Mouse (Mus musculus) macrophage (primary cell): ENCODE measurements around the gene Sidt1. TPM values are rescaled to one million over a fixed set of nuclear protein-coding genes. Genes with fewer than 3 reads are reported as not detected.

Experiments used
- H3K27ac ChIP-seq: fragments of 350-480 bp; formaldehyde crosslinking; 2 replicates; pipeline ENCODE4 v1.9.0; 2021
- H3K36me3 ChIP-seq: fragments of 350-480 bp; formaldehyde crosslinking; 2 replicates; pipeline ENCODE4 v1.9.0; 2021; ENCODE audit errors: inconsistent target
- H3K4me3 ChIP-seq: fragments of 350-480 bp; formaldehyde crosslinking; 2 replicates; pipeline ENCODE4 v1.9.0; 2021; ENCODE audit errors: inconsistent target
- H3K79me2 ChIP-seq: fragments of 350-480 bp; formaldehyde crosslinking; 2 replicates; pipeline ENCODE4 v1.9.0; 2021; ENCODE audit errors: inconsistent target
- WGBS: methylation state at CpG from one replicate; pipeline ENCODE4 v1.1.7; 2026; ENCODE audit warnings: inconsistent platforms; ENCODE audit not compliant: missing documents; 5-methylcytosine and 5-hydroxymethylcytosine counted together
- polyA plus RNA-seq: library from polyadenylated mRNA; stranded (reverse); fragments of 250-400 nt; gene quantifications from 3 replicates; pipeline ENCODE4 v1.2.4, GENCODE M21; 2018; ENCODE audit warnings: inconsistent platforms

Gene Sidt1
- polyA plus RNA-seq, 1 experiment from 2014 or later = not detected

- WGBS = 86% methylated on average over 5 of the region's 5 CpGs
- Histone ChIP-seq H3K79me2 (no peaks in the 10 kb centered on the region), H3K27ac (no peak overlapping the region), H3K4me3 (no peak overlapping the region), H3K36me3 (no peaks in the 10 kb centered on the region)
Measured at GRCm38 (mm10) chr16:44282614-44283325, 50.2 kb downstream of the Sidt1 start.

- 58% methylated on average over 3 of the region's 3 CpGs for WGBS
Measured at GRCm38 (mm10) chr16:44282036-44282435, 51.0 kb downstream of the Sidt1 start.

GRCm38 (mm10) chr16:44280806-44281205 is 52.2 kb downstream of the Sidt1 start:
- Histone ChIP-seq H3K4me3 (no peak overlapping the region), H3K27ac (no peak overlapping the region), H3K79me2 (no peaks in the 10 kb centered on the region), H3K36me3 (no peaks in the 10 kb centered on the region)
- 100% methylated on average over 2 of the region's 2 CpGs for WGBS

More at GRCm38 (mm10) chr16:44282036-44282435, 51.0 kb downstream of the Sidt1 start:
- Histone ChIP-seq H3K36me3 (no peaks in the 10 kb centered on the region), H3K27ac (no peak overlapping the region), H3K4me3 (no peak overlapping the region), H3K79me2 (no peaks in the 10 kb centered on the region)

GRCm38 (mm10) chr16:44277212-44277611 is 55.8 kb downstream of the Sidt1 start:
- no peaks in the 10 kb centered on the region for H3K36me3 ChIP-seq
- no peak overlapping the region for H3K4me3 ChIP-seq
- no peak overlapping the region for H3K27ac ChIP-seq
- H3K79me2 ChIP-seq = no peaks in the 10 kb centered on the region
- WGBS = 91% methylated on average over 9 of the region's 10 CpGs

DNA sequence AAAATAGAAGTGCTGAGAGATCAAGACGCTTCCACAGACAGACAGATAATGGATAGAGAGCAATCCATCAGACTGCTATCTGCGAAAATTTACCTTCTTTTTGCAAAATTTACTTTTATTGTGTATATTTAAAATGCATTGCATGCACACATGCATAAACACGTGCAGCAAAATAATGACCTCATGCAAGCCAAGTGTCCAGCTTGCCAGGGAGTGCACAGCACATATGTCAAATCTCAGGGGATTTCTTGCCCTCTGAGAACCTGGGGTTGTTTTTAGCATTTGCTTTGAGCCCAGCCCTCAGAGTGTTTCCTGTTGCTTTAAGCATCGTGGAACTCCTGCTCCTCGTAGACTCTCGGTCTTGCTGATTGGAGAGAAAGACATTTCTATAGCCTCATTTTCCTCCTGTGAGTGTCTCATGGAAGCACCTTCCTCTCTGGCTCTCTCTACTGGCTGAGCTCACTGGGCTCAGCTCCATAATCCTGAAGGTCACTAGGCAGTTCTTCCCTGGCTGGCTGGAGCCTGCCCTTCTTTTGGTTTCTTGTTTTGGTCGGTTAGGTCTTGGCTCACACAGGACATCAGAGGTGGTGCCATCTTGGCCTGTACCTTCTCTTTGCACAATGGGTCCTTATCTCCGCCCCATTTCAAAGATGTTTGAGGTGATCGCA is 61.5 kb downstream of the Sidt1 start:
- H3K79me2 ChIP-seq = no peaks in the 10 kb centered on the region
- H3K27ac ChIP-seq = no peak overlapping the region
- no peaks in the 10 kb centered on the region for H3K36me3 ChIP-seq
- 72% methylated on average over 9 of the region's 9 CpGs for WGBS
- no peak overlapping the region for H3K4me3 ChIP-seq

DNA sequence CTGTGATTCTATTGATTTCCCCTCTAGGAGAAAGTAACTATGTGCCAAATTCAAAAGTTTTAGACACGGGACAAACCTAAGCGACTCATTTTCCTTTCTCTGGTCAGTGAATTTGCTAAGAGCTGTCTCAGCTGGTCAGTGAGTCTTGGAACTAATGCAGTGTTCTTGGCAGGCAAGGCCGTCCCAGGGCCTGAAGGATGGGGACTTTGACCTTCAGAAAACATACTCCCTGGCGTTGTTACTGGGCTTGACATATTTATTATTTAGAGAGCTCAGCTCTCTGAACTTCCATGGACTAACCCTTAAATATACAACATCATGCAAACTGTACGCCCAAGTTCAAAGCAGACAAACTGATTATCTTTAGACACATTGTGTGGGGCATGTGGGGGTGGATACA is 62.4 kb downstream of the Sidt1 start:
- Histone ChIP-seq H3K36me3 (no peaks in the 10 kb centered on the region), H3K27ac (no peak overlapping the region), H3K79me2 (no peaks in the 10 kb centered on the region), H3K4me3 (no peak overlapping the region)
- WGBS = 98% methylated on average over 5 of the region's 5 CpGs

- WGBS = 88% methylated on average over 6 of the region's 6 CpGs
- H3K36me3 ChIP-seq = no peaks in the 10 kb centered on the region
Measured at GRCm38 (mm10) chr16:44269578-44269977, 63.4 kb downstream of the Sidt1 start.

GRCm38 (mm10) chr16:44268541-44269215 is 64.3 kb downstream of the Sidt1 start:
- Histone ChIP-seq H3K79me2 (no peaks in the 10 kb centered on the region), H3K36me3 (no peaks in the 10 kb centered on the region), H3K27ac (no peak overlapping the region), H3K4me3 (no peak overlapping the region)
- 88% methylated on average over 7 of the region's 7 CpGs for WGBS

More at GRCm38 (mm10) chr16:44269578-44269977, 63.4 kb downstream of the Sidt1 start:
- H3K79me2 ChIP-seq = no peaks in the 10 kb centered on the region
- H3K27ac ChIP-seq = no peak overlapping the region
- H3K4me3 ChIP-seq = no peak overlapping the region

DNA sequence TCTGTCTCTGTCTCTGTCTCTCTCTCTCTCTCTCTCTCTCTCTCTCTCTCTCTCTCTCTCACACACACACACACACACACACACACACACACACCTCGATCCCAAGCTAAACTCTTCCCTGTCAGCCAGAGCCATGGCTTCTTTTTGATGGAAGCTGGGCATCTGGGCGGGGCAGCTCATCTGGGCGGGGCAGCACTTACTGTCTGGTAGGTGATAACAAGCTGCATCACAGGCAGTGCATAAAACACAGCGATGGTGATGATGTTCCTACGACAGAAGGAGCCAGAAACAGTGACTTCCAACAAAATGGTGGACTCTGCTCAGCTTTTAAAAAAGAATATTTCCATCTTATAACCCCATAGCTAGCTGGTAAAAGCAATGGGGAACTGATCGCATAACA is 67.4 kb downstream of the Sidt1 start:
- Histone ChIP-seq H3K36me3 (no peaks in the 10 kb centered on the region), H3K79me2 (no peaks in the 10 kb centered on the region), H3K27ac (no peak overlapping the region), H3K4me3 (no peak overlapping the region)
- WGBS = 93% methylated on average over 3 of the region's 6 CpGs

GRCm38 (mm10) chr16:44264916-44265315 is 68.1 kb downstream of the Sidt1 start:
- H3K79me2 ChIP-seq = no peaks in the 10 kb centered on the region
- WGBS = 100% methylated on average over 2 of the region's 2 CpGs
- H3K36me3 ChIP-seq = no peaks in the 10 kb centered on the region
- H3K4me3 ChIP-seq = no peak overlapping the region
- H3K27ac ChIP-seq = no peak overlapping the region

DNA sequence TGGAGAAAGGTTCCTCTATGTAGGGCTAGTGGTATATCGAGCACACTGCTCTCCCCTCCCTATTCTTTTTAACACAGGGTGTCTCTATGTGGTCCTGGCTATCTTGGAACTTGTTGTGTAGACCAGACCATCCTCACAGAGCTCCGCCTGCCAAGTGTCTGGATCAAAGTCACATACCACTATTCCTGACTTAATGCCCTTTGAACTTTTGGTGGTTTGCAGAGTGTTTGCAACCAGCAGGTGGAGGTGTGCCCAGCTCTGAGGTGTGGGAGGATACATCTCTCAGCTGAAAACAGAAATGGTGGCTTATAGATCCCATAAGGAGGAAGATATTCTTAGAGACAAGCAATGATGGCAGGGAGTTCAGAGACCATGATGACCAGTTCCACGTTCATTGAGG is 75.5 kb downstream of the Sidt1 start:
- Histone ChIP-seq H3K36me3 (no peaks in the 10 kb centered on the region), H3K4me3 (no peak overlapping the region), H3K27ac (no peak overlapping the region), H3K79me2 (no peaks in the 10 kb centered on the region)
- WGBS = 83% methylated on average over 3 of the region's 3 CpGs

- no peak overlapping the region for H3K27ac ChIP-seq
- no peaks in the 10 kb centered on the region for H3K36me3 ChIP-seq
- no peaks in the 10 kb centered on the region for H3K79me2 ChIP-seq
- WGBS = 98% methylated on average over 7 of the region's 7 CpGs
- H3K4me3 ChIP-seq = no peak overlapping the region
Measured at GRCm38 (mm10) chr16:44254698-44255097, 78.3 kb downstream of the Sidt1 start.

GRCm38 (mm10) chr16:44253797-44254634 is 79.0 kb downstream of the Sidt1 start:
- no peaks in the 10 kb centered on the region for H3K36me3 ChIP-seq
- no peak overlapping the region for H3K27ac ChIP-seq
- H3K4me3 ChIP-seq = no peak overlapping the region
- 86% methylated on average over 7 of the region's 7 CpGs for WGBS
- no peaks in the 10 kb centered on the region for H3K79me2 ChIP-seq

- Histone ChIP-seq H3K36me3 (no peaks in the 10 kb centered on the region), H3K79me2 (no peaks in the 10 kb centered on the region), H3K27ac (no peak overlapping the region), H3K4me3 (no peak overlapping the region)
- whole genome bisulfite sequencing = 97% methylated on average over 3 of the region's 3 CpGs
Measured at GRCm38 (mm10) chr16:44252735-44253134, 80.3 kb downstream of the Sidt1 start.
